Mouse (Mus musculus) erythroblast, embryonic 14.5 days (primary cell): ENCODE data around the gene Ints14.

Experiments used
- GATA1 ChIP-seq: IDR thresholded peaks from 2 replicates; pipeline ENCODE4 v1.6.1; 2012; ENCODE audit warnings: low read length, inconsistent platforms, mixed read lengths
- TAL1 ChIP-seq: IDR thresholded peaks from 3 replicates; pipeline ENCODE4 v1.6.1; 2012; ENCODE audit warnings: low read length, inconsistent platforms, mixed read lengths

DNA sequence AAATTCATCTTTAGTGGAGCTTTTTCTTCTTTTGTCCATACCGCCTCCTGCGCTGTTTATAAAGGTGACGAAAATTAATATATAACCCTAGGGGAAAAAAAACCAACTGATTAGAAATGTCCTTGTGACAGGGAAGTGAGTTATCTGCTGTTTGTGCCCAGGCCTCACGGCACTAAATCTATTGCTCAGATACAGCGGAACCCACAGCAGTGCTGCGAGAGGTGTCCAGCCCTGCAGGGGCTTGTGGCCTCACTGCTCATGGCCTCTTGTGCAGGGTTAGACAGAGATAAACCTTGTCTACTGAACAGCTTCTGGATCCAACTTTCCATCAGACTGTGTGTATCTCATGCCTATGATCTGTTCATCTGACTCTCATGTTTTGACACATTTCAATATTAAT, 27.7 kb downstream of the Ints14 start:
- TF ChIP-seq GATA1 (no peak), TAL1 (no peak)
